Mouse (Mus musculus) forebrain, embryonic 12.5 days (tissue): ENCODE measurements at regions not wholly inside any gene's neighbourhood (a gene's known extent, or its start where the extent isn't known, plus 50 kb on each side); places are given as distances from the start of the nearest gene placed in this dataset.

Experiments
- ATAC-seq: fragments of 200-750 bp; cut with Nextera tagmentation; 2 replicates; pipeline ENCODE4 v1.8.0; 2017; ENCODE audit warnings: moderate TSS enrichment; ENCODE audit not compliant: low FRiP score
- H3K27ac ChIP-seq: fragments of 300-500 bp; sonication (generic); 2 replicates; pipeline ENCODE4 v1.5.1; 2016; ENCODE audit warnings: mild to moderate bottlenecking
- H3K27me3 ChIP-seq: fragments of 300-500 bp; sonication (generic); 2 replicates; pipeline ENCODE4 v1.6.1; 2016; ENCODE audit warnings: mild to moderate bottlenecking
- H3K36me3 ChIP-seq: fragments of 300-500 bp; sonication (generic); replicated peaks from 2 replicates; pipeline ENCODE4 v1.6.1; 2016; ENCODE audit warnings: mild to moderate bottlenecking
- H3K4me1 ChIP-seq: fragments of 300-500 bp; sonication (generic); 2 replicates; pipeline ENCODE4 v1.6.1; 2016
- H3K4me2 ChIP-seq: fragments of 300-500 bp; sonication (generic); 2 replicates; pipeline ENCODE4 v1.6.1; 2016; ENCODE audit warnings: mild to moderate bottlenecking, moderate library complexity
- H3K4me3 ChIP-seq: fragments of 300-500 bp; sonication (generic); replicated peaks from 2 replicates; pipeline ENCODE4 v1.5.1; 2016; ENCODE audit warnings: mild to moderate bottlenecking
- H3K9ac ChIP-seq: fragments of 300-500 bp; sonication (generic); 2 replicates; pipeline ENCODE4 v1.6.1; 2016; ENCODE audit warnings: mild to moderate bottlenecking
- H3K9me3 ChIP-seq: fragments of 300-500 bp; sonication (generic); 2 replicates; pipeline ENCODE4 v1.6.1; 2016
- WGBS: fragments of 180-500 bp; shearing (Covaris S2); methylation state at CpG from one replicate; pipeline ENCODE4 v1.1.7; 2016; 5-methylcytosine and 5-hydroxymethylcytosine counted together

DNA sequence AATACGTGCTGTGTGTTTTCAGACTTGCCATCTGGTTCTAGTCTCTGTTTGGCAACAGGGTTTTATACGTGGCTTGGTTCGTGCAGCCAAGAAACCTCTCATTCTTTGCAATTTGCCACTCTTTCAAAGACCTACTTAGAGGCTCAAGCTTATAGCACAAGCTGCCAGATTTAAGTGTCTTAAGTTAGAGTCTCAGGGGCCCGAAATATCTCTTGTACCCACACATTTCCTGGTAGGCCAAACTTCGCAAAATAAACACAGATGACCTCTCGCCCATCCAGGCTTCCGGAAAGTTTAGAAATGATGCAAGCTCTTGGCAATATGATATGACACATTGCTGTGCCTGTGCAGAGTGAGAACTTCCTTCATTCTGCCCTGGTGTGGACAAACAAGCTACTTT, 54.8 kb upstream of the Fndc3b start:
- no peak overlapping the region for H3K4me2 ChIP-seq
- 73% methylated on average over 7 of the region's 7 CpGs for WGBS
- H3K36me3 ChIP-seq = no peaks in the 10 kb centered on the region
- no peak overlapping the region for H3K4me3 ChIP-seq
- no peaks in the 10 kb centered on the region for H3K9me3 ChIP-seq
- no peak for ATAC-seq
- no peak overlapping the region for H3K9ac ChIP-seq
- no peaks in the 10 kb centered on the region for H3K4me1 ChIP-seq
- no peaks in the 10 kb centered on the region for H3K27me3 ChIP-seq
- H3K27ac ChIP-seq = no peak overlapping the region

GRCm38 (mm10) chr3:27764556-27764955, 53.4 kb upstream of the Fndc3b start:
- Histone ChIP-seq H3K36me3 (no peaks in the 10 kb centered on the region), H3K9me3 (no peaks in the 10 kb centered on the region), H3K27me3 (no peaks in the 10 kb centered on the region), H3K27ac (no peak overlapping the region), H3K4me1 (no peaks in the 10 kb centered on the region), H3K9ac (no peak overlapping the region), H3K4me2 (no peak overlapping the region), H3K4me3 (no peak overlapping the region)
- ATAC-seq = no peak
- 83% methylated on average over 2 of the region's 2 CpGs for WGBS

- Histone ChIP-seq H3K36me3 (no peaks in the 10 kb centered on the region), H3K4me2 (no peak overlapping the region), H3K27me3 (no peaks in the 10 kb centered on the region), H3K27ac (no peak overlapping the region), H3K9me3 (no peaks in the 10 kb centered on the region), H3K9ac (no peak overlapping the region), H3K4me3 (no peak overlapping the region), H3K4me1 (no peaks in the 10 kb centered on the region)
- WGBS = 72% methylated on average over 2 of the region's 2 CpGs
- no peak for ATAC-seq
These were observed 49.9 kb upstream of the Fndc3b start for GRCm38 (mm10) chr3:27761031-27761430.
